Mouse (Mus musculus) small intestine, adult 2 months (tissue): Measurements from ENCODE around the gene Btbd6. TPM values are rescaled to one million over a fixed set of nuclear protein-coding genes. Genes with fewer than 3 reads are reported as not detected.

Experiments
- H3K27ac ChIP-seq: fragments of 200-500 bp; 2 replicates; pipeline ENCODE4 v1.5.1; 2012; ENCODE audit warnings: low read depth, low read length, control low read depth, inconsistent platforms; ENCODE audit not compliant: insufficient read depth
- H3K27me3 ChIP-seq: fragments of 200-500 bp; 2 replicates; pipeline ENCODE4 v1.6.1; 2012; ENCODE audit warnings: mild to moderate bottlenecking, moderate library complexity, low read length, inconsistent platforms; ENCODE audit not compliant: control insufficient read depth, insufficient read depth
- H3K36me3 ChIP-seq: fragments of 200-500 bp; 2 replicates; pipeline ENCODE4 v1.6.1; 2012; ENCODE audit warnings: mild to moderate bottlenecking, low read length, control low read depth, inconsistent platforms; ENCODE audit not compliant: control insufficient read depth, insufficient read depth
- H3K4me1 ChIP-seq: fragments of 200-500 bp; 2 replicates; pipeline ENCODE4 v1.6.1; 2012; ENCODE audit warnings: low read length, inconsistent platforms, mixed read lengths; ENCODE audit not compliant: control insufficient read depth, insufficient read depth, insufficient read length
- H3K4me3 ChIP-seq: fragments of 200-500 bp; 2 replicates; pipeline ENCODE4 v1.5.1; 2012; ENCODE audit warnings: low read depth, mild to moderate bottlenecking, control low read depth, inconsistent platforms, low read length, moderate library complexity
- CTCF ChIP-seq: fragments of 200-500 bp; IDR thresholded peaks from 2 replicates; pipeline ENCODE4 v1.5.1; 2012; ENCODE audit warnings: low read depth, mild to moderate bottlenecking, control low read depth, inconsistent platforms, low read length, moderate library complexity, mixed read lengths; ENCODE audit not compliant: insufficient replicate concordance, insufficient read length; ENCODE audit errors: extremely low read depth
- POLR2A ChIP-seq: fragments of 200-500 bp; IDR thresholded peaks from 2 replicates; pipeline ENCODE4 v1.6.1; 2012; ENCODE audit warnings: low read depth, mild to moderate bottlenecking, control low read depth, inconsistent platforms, low read length, moderate library complexity
- WGBS: fragments of 180-500 bp; shearing (Covaris S2); methylation state at CpG from one replicate; pipeline ENCODE4 v1.1.7; 2018; 5-methylcytosine and 5-hydroxymethylcytosine counted together
- polyA plus RNA-seq: library from polyadenylated mRNA; depleted of rRNA; stranded (reverse); fragments of >200 nt; gene quantifications from 2 replicates; pipeline ENCODE4 v1.2.3, GENCODE M21; 2012

The Btbd6 gene
- polyA plus RNA-seq, 1 experiment: 206 TPM

DNA sequence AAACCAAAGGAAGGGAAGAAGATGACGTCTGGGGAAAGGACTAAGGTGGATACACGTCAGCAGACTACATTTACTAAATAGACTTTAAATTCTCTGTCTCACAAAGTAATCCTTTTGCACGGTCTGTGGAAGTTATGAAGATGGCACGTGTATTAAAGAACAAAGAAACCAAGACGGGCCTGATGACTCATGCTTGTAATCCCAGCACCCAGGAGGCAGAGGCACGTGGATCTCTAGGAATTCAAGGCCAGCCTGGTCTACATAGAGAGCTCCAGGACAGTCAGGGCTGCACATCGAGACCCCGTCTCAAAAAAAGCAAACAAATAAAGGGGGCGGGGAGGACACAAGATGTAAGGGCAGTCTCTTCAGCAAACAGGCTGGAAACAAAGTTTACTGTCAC, 1.5 kb upstream of the Btbd6 start:
- Histone ChIP-seq H3K36me3 (peaks cover 38% of the 10 kb centered on the region), H3K4me3 (no peak overlapping the region), H3K27me3 (no peaks in the 10 kb centered on the region), H3K4me1 (peaks cover 7% of the 10 kb centered on the region), H3K27ac (no peak overlapping the region)
- 87% methylated on average over 9 of the region's 9 CpGs for WGBS
- TF ChIP-seq POLR2A: no peak
- TF ChIP-seq CTCF: no peak

DNA sequence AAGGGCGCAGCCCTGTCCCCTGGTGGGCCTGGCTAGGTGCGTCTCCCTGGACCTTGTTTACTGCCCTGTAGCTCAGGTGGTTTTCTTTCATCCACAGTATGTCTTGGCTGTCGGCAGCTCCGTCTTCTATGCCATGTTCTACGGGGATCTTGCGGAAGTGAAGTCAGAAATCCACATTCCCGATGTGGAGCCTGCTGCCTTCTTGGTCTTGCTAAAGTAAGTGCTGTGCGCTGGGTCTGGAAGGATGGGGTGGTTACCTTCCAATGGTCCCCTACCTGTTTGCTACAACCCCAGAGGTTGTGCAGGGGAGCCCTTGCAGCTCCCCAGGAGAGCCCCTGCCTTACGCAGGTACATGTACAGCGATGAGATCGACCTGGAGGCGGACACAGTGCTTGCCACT, 874 bp downstream of the Btbd6 start:
- TF ChIP-seq POLR2A: no peak
- no peak for TF ChIP-seq CTCF
- Histone ChIP-seq H3K36me3 (peaks cover 29% of the 10 kb centered on the region), H3K4me1 (peaks cover 7% of the 10 kb centered on the region), H3K27ac (peak overlapping the region; percentile 76), H3K27me3 (no peaks in the 10 kb centered on the region), H3K4me3 (peak overlapping the region; percentile 78)
- WGBS: 33% methylated on average over 12 of the region's 12 CpGs

DNA sequence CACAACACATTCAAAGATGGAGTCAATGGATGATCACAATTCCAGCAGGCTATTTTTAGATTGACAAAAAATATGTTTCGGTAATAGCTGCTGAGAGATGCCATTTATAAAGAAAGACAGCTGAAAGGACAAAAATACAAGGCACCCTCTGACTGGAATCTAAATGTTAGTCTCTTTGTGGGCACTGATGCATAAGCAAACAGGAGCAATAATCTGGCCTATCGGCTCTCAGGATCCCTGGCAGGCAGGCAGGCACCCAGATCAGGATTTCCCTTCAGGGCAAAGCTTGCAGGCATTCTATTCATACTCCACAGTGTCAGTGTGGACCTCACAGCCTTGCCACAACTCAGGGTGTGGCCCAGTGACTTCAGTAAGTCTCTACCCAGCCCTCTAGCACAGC, 5.7 kb downstream of the Btbd6 start:
- 79% methylated on average over 2 of the region's 2 CpGs for WGBS
- Histone ChIP-seq H3K27me3 (no peaks in the 10 kb centered on the region), H3K36me3 (peaks cover 35% of the 10 kb centered on the region), H3K27ac (no peak overlapping the region), H3K4me3 (no peak overlapping the region), H3K4me1 (peaks cover 5% of the 10 kb centered on the region; the same call in 1 of the 2 replicates)
- no peak for TF ChIP-seq POLR2A

DNA sequence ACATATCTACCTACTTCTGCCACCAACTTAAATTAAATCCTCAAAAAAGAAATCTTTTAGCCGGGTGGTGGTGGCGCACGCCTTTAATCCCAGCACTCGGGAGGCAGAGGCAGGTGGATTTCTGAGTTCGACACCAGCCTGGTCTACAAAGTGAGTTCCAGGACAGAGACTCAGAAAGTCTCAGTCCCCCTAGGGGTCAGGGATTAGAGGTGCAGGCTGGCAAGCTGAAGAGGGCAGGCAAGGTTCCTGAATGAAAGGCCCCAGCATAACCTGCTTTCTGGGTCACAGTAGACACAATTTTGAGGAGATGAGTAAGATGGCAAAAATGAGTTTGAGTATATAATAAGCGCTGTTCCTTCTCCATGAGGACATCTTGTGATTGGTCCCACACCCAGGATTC, 9.1 kb downstream of the Btbd6 start:
- WGBS: 93% methylated on average over 6 of the region's 6 CpGs
- peaks cover 27% of the 10 kb centered on the region for H3K36me3 ChIP-seq

DNA sequence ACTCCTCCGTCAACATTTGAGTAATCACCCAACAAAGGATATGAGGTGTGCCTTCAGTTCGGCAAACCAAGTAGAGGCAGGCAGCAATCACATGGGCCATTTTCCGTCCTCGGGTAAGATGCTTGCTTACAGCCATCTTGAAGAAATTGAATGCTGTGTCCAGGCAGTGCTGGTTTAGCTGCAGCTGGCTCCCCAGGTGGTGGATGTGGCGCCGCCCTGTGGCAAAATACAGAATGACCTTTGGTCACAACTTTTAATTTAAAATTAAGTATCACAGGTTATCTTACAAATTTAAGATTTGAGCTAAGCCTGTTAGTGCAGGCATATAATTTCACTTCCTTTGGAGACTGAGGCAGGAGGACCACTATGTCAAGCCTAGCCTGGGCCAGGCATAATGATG, 11.6 kb downstream of the Btbd6 start:
- TF ChIP-seq POLR2A (no peak), CTCF (peak; percentile 57; the same call in 1 of the 2 replicates)
- peaks cover 22% of the 10 kb centered on the region for H3K36me3 ChIP-seq
- 72% methylated on average over 6 of the region's 6 CpGs for WGBS

More for the DNA sequence above, 9.1 kb downstream of the Btbd6 start:
- Histone ChIP-seq H3K27me3 (no peaks in the 10 kb centered on the region), H3K27ac (no peak overlapping the region), H3K4me1 (no peaks in the 10 kb centered on the region), H3K4me3 (no peak overlapping the region)
- no peak for TF ChIP-seq POLR2A
- TF ChIP-seq CTCF: peak; percentile 40; the same call in 1 of the 2 replicates

DNA sequence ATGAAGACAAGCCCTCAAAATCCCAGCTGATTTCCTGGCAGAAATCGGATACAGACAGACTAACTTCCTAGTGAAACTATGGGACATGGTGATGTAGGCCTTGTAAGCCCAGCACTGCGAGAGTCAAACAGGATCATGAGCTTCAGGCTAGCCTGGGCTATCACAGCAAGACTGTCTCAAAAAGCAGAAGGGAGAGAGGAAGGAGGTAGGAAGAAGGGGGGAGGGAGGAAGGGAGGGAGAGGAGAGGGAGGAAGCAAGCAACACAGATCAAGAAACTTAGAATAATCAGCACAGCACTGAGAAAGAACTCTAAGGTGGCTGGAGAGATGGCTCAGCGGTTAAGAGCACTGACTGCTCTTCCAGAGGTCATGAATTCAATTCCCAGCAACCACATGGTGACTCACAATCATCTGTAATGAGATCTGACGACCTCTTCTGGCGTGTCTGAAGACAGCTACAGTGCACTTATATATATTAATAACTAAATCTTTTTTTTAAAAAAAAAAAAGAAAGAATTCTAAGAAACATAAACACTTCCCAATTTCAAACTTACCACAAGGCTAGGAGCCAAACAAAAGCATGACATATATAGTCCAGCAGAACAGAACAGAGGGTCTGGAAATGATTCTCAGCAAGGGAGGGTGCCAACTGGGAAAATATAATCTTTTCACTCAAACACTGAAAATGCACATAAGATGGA, 14.6 kb downstream of the Btbd6 start:
- 79% methylated on average over 5 of the region's 5 CpGs for WGBS
- Histone ChIP-seq H3K4me3 (no peak overlapping the region), H3K27ac (no peak overlapping the region), H3K4me1 (no peaks in the 10 kb centered on the region), H3K27me3 (no peaks in the 10 kb centered on the region), H3K36me3 (peaks cover 20% of the 10 kb centered on the region)
- TF ChIP-seq POLR2A (no peak), CTCF (no peak)

More for the DNA sequence above, 11.6 kb downstream of the Btbd6 start:
- no peak overlapping the region for H3K4me3 ChIP-seq
- H3K27ac ChIP-seq: no peak overlapping the region
- H3K27me3 ChIP-seq: no peaks in the 10 kb centered on the region
- H3K4me1 ChIP-seq: no peaks in the 10 kb centered on the region

DNA sequence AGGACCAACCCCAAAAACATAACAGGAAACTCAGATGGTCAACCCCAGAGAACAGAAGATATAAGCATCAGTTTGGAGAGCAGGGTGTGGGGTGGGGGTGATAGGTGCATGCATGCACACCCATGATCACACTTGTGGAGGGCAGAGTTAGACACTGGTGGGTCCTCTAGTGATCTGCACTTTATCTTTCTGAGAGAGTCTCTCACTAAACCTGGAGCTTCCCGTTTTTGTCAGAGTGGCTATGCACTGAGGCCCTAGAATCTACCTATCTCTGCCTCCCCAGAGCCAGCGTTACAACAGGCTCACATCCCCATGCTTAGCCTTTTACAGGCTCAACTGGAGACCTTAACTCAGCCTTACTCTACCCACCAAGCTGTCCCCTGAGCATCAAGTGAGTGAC, 15.2 kb downstream of the Btbd6 start:
- H3K4me1 ChIP-seq: no peaks in the 10 kb centered on the region
- no peak overlapping the region for H3K4me3 ChIP-seq
- no peak for TF ChIP-seq CTCF
- no peak for TF ChIP-seq POLR2A
- no peak overlapping the region for H3K27ac ChIP-seq
- H3K27me3 ChIP-seq: no peaks in the 10 kb centered on the region
- peaks cover 17% of the 10 kb centered on the region for H3K36me3 ChIP-seq
- WGBS: 80% methylated on average over 2 of the region's 2 CpGs
